Mouse (Mus musculus) hindbrain, postnatal 0 days (tissue): ENCODE measurements around the gene Rfc5. TPM values are rescaled to one million over a fixed set of nuclear protein-coding genes. Genes with fewer than 3 reads are reported as not detected.
"Not testable (repeated sequence)": the region's sequence is repeated elsewhere in the genome, so short reads cannot be mapped to it uniquely, and the experiment has no call there.

Source experiments
- ATAC-seq: fragments of 200-750 bp; cut with Nextera tagmentation; 2 replicates; pipeline ENCODE4 v1.8.0; 2017; ENCODE audit warnings: mild to moderate bottlenecking, moderate TSS enrichment, moderate library complexity
- DNase-seq: peaks from one replicate; pipeline ENCODE4 v3.0.0-alpha.2; 2015; ENCODE audit warnings: low spot score
- H3K27ac ChIP-seq: fragments of 300-500 bp; sonication (generic); 2 replicates; pipeline ENCODE4 v1.5.1; 2014; ENCODE audit warnings: mild to moderate bottlenecking
- H3K27me3 ChIP-seq: fragments of 300-500 bp; sonication (generic); 2 replicates; pipeline ENCODE4 v1.6.1; 2014; ENCODE audit warnings: low read length, mixed read lengths; ENCODE audit not compliant: insufficient read depth
- H3K36me3 ChIP-seq: fragments of 300-500 bp; sonication (generic); 2 replicates; pipeline ENCODE4 v1.6.1; 2014; ENCODE audit warnings: low read length, mixed read lengths; ENCODE audit not compliant: insufficient read depth
- H3K4me1 ChIP-seq: fragments of 300-500 bp; sonication (generic); 2 replicates; pipeline ENCODE4 v1.6.1; 2014; ENCODE audit warnings: antibody characterized with exemption, low read length, mixed read lengths; ENCODE audit not compliant: insufficient read depth
- H3K4me2 ChIP-seq: fragments of 300-500 bp; sonication (generic); 2 replicates; pipeline ENCODE4 v1.6.1; 2014; ENCODE audit warnings: low read depth, mild to moderate bottlenecking, low read length, moderate library complexity, mixed read lengths
- H3K4me3 ChIP-seq: fragments of 300-500 bp; sonication (generic); 2 replicates; pipeline ENCODE4 v1.5.1; 2014; ENCODE audit warnings: low read length
- H3K9ac ChIP-seq: fragments of 300-500 bp; sonication (generic); replicated peaks from 2 replicates; pipeline ENCODE4 v1.6.1; 2014; ENCODE audit warnings: mild to moderate bottlenecking, low read length, moderate library complexity, mixed read lengths
- H3K9me3 ChIP-seq: fragments of 300-500 bp; sonication (generic); 2 replicates; pipeline ENCODE4 v1.6.1; 2016; ENCODE audit warnings: low read length, mixed read lengths
- CTCF ChIP-seq: IDR thresholded peaks from 2 replicates; pipeline ENCODE4 v1.5.1; 2016; ENCODE audit warnings: antibody characterized with exemption, control low read depth, low read depth
- WGBS: fragments of 180-500 bp; shearing (Covaris S2); extraction: QIAGEN DNeasy Blood & Tissue Kit; methylation state at CpG from one replicate; pipeline ENCODE4 v1.1.7; 2014; 5-methylcytosine and 5-hydroxymethylcytosine counted together
- polyA plus RNA-seq: library from polyadenylated mRNA; unstranded; fragments of >200 nt; fragmentation: Nextera tagmentation; extraction: Ambion mirVana; gene quantifications from 2 replicates; pipeline ENCODE4 v1.2.1, GENCODE M21; 2015
- total RNA-seq: library from RNA; depleted of rRNA; stranded (reverse); fragments of >200 nt; gene quantifications from 2 replicates; pipeline ENCODE4 v1.2.3, GENCODE M21; 2014; rRNA removed

The Rfc5 gene
- total RNA-seq (16.6 and 17.8 TPM in 2 replicates), polyA plus RNA-seq (26.5 and 29.2 TPM in 2 replicates)

DNA sequence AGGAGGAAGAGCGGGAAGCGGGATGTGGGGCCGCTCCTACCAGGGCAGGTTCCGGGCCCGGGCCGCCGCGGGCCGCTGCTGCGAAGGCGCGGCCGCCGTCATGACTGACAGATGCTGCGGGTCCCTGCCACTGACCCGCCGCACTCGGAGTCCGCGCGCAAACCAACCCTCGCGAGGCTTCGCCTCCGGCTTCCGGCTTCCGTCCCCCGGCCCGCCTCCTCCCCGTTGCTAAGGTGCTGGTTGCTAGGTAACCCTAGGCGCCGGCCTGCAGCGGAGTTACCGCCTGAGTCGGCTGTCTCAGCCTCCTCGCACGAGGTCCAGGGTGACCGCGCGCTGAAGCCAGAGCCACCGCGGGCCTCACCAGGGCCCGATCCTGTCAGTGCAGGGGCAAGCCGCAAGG lies at the start of gene Rfc5:
Gene Rfc5, minus strand, starts transcription at position 171 of the 400 bp plus-strand sequence.
- WGBS, result 2% methylated on average over 40 of the region's 44 CpGs
- TF ChIP-seq CTCF, result no peak

DNA sequence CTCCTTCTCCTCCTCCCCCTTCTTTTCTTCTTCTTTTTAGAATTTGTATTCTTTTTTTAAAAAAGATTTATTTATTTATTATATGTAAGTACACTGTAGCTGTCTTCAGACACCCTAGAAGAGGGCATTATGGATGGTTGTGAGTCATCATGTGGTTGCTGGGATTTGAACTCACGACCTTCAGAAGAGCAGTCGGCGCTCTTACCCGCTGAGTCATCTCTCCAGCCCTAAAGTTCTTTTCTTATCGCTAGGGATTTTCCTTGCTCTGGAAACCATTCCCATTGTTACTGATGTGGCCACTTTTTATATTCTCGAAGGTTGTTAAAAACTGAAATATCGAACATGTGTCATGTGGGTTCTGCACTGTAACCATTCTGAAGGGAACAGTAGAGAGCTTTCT lies 44.7 kb upstream of the Rfc5 start:
- H3K9ac ChIP-seq, H3K27me3 ChIP-seq, H3K9me3 ChIP-seq, H3K4me2 ChIP-seq, H3K4me1 ChIP-seq, DNase-seq, ATAC-seq, H3K27ac ChIP-seq, H3K4me3 ChIP-seq, H3K36me3 ChIP-seq: not testable (repeated sequence)
- WGBS, result 92% methylated on average over 7 of the region's 7 CpGs

More for the DNA sequence above, at the start of gene Rfc5:
- H3K27ac ChIP-seq, result peak within 1 kb of the TSS; percentile 61
- peak within 1 kb of the TSS; percentile 64 for H3K4me2 ChIP-seq
- H3K4me1 ChIP-seq, result 0 out of 2 replicates have a peak, but pooled peaks cover 3% of the 10 kb centered on the region
- peak within 1 kb of the TSS; percentile 50 for H3K4me3 ChIP-seq
- peaks cover 8% of the 10 kb centered on the region; the same call in 1 of the 2 replicates for H3K36me3 ChIP-seq
- H3K9ac ChIP-seq, result peak within 1 kb of the TSS; percentile 68
- peak; percentile 98 for ATAC-seq
- DNase-seq, result peak; percentile 98
- H3K27me3 ChIP-seq, result no peaks in the 10 kb centered on the region
- 0 out of 2 replicates have a peak, but pooled peaks cover 3% of the 10 kb centered on the region for H3K9me3 ChIP-seq

DNA sequence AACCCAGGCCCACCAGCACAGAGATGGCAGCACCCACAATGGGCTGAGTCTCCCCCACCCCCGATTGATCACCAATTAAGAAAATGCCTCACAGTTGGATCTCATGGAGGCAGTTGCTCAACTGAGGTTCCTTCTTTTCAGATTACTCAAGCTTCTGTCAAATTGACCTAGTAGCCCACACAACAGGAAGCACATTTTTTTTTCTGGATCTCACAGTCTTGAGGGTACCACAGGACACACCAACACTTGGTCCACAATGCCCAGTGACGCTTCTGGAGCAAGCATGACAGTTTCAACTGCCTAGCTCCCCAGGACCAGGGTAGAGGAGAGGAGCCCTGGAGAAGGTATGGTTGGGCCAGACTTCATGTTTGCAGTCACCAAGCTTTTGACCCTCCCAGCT lies 28.6 kb upstream of the Rfc5 start:
- H3K9ac ChIP-seq, result no peak overlapping the region
- no peaks in the 10 kb centered on the region for H3K9me3 ChIP-seq
- no peak overlapping the region for H3K4me3 ChIP-seq
- no peaks in the 10 kb centered on the region for H3K36me3 ChIP-seq
- TF ChIP-seq CTCF, result no peak
- ATAC-seq (no peak), DNase-seq (no peak)
- H3K27me3 ChIP-seq, result no peaks in the 10 kb centered on the region
- H3K4me1 ChIP-seq, result 0 out of 2 replicates have a peak, but pooled peaks cover 4% of the 10 kb centered on the region
- WGBS, result 71% methylated on average over 2 of the region's 2 CpGs
- H3K4me2 ChIP-seq, result no peak overlapping the region
- H3K27ac ChIP-seq, result no peak overlapping the region

DNA sequence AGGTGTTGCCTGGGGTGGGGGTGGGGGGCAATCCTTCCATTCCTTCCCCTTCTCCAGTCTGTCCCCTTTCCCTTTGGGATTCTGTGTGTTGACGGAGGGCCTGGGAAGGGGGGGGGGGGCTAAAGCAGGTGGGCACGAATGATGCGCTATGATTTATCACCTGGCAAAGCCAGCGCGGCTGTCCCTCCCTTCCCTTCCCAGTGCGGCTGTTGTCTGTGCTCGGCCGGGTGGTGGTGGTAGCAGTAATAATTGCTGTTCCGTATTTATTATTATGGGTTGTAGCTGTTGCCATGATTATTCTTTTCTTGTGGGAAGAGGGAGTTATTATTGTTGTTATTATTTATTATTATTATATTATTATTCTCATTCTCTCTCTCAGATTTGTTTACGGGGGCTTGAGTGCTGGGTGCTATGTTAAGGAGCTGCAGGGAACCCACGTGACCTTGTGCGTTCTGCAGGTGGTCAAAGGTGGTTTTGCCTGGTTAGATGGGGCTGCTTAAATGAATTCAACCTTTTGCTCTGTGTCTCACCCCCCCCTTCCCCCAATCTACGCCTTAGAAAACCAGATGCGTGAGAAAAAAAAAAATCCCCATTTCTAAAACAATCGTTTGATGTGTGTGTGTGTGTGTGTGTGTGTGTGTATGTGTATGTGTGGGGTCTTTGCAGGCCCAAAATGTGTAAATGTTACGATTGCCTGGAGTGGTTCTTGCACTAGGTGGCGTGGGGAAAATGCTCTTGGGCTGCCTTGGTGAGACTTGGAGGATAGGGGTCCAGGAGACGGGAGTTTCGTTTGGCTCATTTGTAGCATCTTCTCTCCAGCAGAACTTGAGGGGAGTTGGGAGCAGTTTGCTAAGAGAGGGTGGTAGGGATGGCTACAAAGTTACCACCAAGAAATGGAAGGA lies 26.4 kb upstream of the Rfc5 start:
- Histone ChIP-seq H3K36me3 (no peaks in the 10 kb centered on the region), H3K4me3 (peak overlapping the region; percentile 71), H3K9me3 (no peaks in the 10 kb centered on the region), H3K27ac (peak overlapping the region; percentile 98), H3K4me1 (0 out of 2 replicates have a peak, but pooled peaks cover 4% of the 10 kb centered on the region), H3K4me2 (peak overlapping the region; percentile 77), H3K27me3 (no peaks in the 10 kb centered on the region), H3K9ac (peak overlapping the region; percentile 88)
- ATAC-seq (no peak), DNase-seq (peak; percentile 63)
- peak; percentile 53 for TF ChIP-seq CTCF
- 16% methylated on average over 19 of the region's 19 CpGs for WGBS

DNA sequence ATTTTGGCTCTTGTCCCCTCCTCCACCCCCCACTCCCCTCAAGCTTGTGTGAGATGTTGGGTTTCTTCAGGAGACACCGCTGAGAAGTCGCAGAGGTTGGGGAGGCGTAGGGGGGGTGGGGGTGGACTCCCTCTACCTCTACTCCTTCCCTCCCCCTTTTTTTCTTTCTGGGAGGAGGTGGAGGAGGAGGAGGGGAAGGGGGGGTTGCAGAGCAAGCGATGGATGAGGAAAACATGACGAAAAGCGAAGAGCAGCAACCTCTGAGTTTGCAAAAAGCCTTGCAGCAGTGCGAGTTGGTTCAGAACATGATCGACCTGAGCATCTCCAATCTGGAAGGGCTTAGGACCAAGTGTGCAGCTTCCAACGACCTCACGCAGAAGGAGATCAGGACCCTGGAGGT lies 25.8 kb upstream of the Rfc5 start:
- peak; percentile 22 for ATAC-seq
- Histone ChIP-seq H3K4me1 (0 out of 2 replicates have a peak, but pooled peaks cover 4% of the 10 kb centered on the region), H3K36me3 (no peaks in the 10 kb centered on the region), H3K9me3 (no peaks in the 10 kb centered on the region), H3K4me2 (peak overlapping the region; percentile 77), H3K4me3 (peak overlapping the region; percentile 71), H3K9ac (peak overlapping the region; percentile 88), H3K27me3 (no peaks in the 10 kb centered on the region), H3K27ac (peak overlapping the region; percentile 98)
- DNase-seq, result peak; percentile 23
- no peak for TF ChIP-seq CTCF
- 1% methylated on average over 10 of the region's 10 CpGs for WGBS

DNA sequence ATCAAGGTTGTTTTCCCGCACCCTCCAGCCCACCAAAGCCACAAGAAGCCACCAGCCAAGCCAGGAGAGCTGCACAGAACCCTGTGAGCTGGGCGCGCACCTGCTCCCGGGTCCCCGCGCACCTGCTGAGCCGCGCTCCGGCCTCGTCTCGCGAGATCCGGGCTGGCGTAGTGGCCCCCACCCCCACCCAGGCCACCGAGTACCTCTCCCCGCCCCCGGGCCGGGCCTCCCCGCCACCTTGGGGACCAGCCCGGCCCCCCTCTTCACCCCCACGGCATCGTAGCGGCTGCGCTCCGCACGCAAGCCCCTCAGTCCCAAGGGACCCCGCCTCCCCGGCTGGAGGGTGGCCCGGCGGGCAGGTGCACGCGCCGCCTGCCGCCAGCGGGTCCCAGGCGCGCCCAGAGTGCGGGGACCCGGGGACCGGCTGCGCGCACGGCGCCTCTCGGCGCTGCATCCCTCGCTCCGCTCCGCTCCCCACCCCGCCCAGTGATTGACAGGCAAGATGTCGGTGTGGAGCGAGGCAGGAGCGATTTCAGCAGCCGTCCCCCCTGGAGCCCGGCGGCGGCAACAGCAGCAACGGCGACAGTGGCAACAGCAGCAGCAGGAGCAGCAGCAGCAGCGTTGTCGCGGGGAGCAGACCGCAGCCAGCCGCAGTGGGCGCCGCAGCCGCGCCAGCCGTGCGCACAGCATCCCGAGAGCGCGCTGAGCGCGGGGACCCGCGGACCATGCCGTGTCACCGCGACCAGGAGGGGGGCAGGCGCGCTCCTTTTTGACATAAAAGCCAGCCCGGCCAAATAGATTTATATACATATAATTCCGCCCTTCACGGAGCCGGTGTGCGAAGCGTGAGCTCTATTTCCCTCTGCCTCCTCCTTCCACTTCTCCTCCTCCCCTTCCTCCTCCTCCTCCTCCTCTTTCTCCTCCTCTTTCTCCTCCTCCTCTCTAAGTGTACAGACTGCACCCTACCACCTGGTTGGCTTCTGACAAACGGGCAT lies 25.0 kb upstream of the Rfc5 start, which contains the start of gene Ksr2:
Gene Ksr2, plus strand, starts transcription at position 494 of the 995 bp plus-strand sequence.
- Histone ChIP-seq H3K36me3 (no peaks in the 10 kb centered on the region), H3K27me3 (no peaks in the 10 kb centered on the region), H3K27ac (peak within 1 kb of the TSS; percentile 98), H3K4me1 (0 out of 2 replicates have a peak, but pooled peaks cover 4% of the 10 kb centered on the region), H3K4me2 (peak within 1 kb of the TSS; percentile 77), H3K9me3 (no peaks in the 10 kb centered on the region), H3K4me3 (peak within 1 kb of the TSS; percentile 71), H3K9ac (peak within 1 kb of the TSS; percentile 88)
- under 1% methylated on average over 82 of the region's 89 CpGs for WGBS
- peak; percentile 27; the same call in 1 of the 2 replicates for TF ChIP-seq CTCF
- ATAC-seq (peak; percentile 91), DNase-seq (peak; percentile 86)
